Mouse (Mus musculus) hindbrain, embryonic 16.5 days (tissue): ENCODE data around the gene Nat14. TPM values are rescaled to one million over a fixed set of nuclear protein-coding genes. Genes with fewer than 3 reads are reported as not detected.
A peak's percentile ranks its signal among the peaks of the same experiment; 100 is the strongest.
"Not testable (repeated sequence)": the region's sequence is repeated elsewhere in the genome, so short reads cannot be mapped to it uniquely, and the experiment has no call there.

Source experiments
- ATAC-seq: fragments of 200-750 bp; cut with Nextera tagmentation; 2 replicates; pipeline ENCODE4 v1.8.0; 2017; ENCODE audit warnings: moderate TSS enrichment, moderate library complexity
- H3K27ac ChIP-seq: fragments of 300-500 bp; sonication (generic); 2 replicates; pipeline ENCODE4 v1.5.1; 2014; ENCODE audit warnings: low read depth, mild to moderate bottlenecking, control low read depth, low read length, moderate library complexity
- H3K27me3 ChIP-seq: fragments of 300-500 bp; sonication (generic); replicated peaks from 2 replicates; pipeline ENCODE4 v1.6.1; 2014; ENCODE audit warnings: low read length; ENCODE audit not compliant: control insufficient read depth, insufficient read depth
- H3K36me3 ChIP-seq: fragments of 300-500 bp; sonication (generic); 2 replicates; pipeline ENCODE4 v1.6.1; 2014; ENCODE audit warnings: mild to moderate bottlenecking, low read length, moderate library complexity, mixed read lengths; ENCODE audit not compliant: control insufficient read depth, insufficient read depth
- H3K4me1 ChIP-seq: fragments of 300-500 bp; sonication (generic); 2 replicates; pipeline ENCODE4 v1.6.1; 2014; ENCODE audit warnings: low read depth, low read length; ENCODE audit not compliant: control insufficient read depth, insufficient read depth
- H3K4me2 ChIP-seq: fragments of 300-500 bp; sonication (generic); 2 replicates; pipeline ENCODE4 v1.6.1; 2014; ENCODE audit warnings: mild to moderate bottlenecking, low read length, control low read depth, moderate library complexity
- H3K4me3 ChIP-seq: fragments of 300-500 bp; sonication (generic); 2 replicates; pipeline ENCODE4 v1.5.1; 2014; ENCODE audit warnings: mild to moderate bottlenecking, low read length, control low read depth, moderate library complexity
- H3K9ac ChIP-seq: fragments of 300-500 bp; sonication (generic); 2 replicates; pipeline ENCODE4 v1.6.1; 2014; ENCODE audit warnings: low read depth, mild to moderate bottlenecking, control low read depth, low read length, moderate library complexity
- H3K9me3 ChIP-seq: fragments of 300-500 bp; sonication (generic); 2 replicates; pipeline ENCODE4 v1.6.1; 2014; ENCODE audit warnings: mild to moderate bottlenecking, low read length, moderate library complexity; ENCODE audit not compliant: control insufficient read depth
- WGBS: fragments of 180-500 bp; shearing (Covaris S2); extraction: QIAGEN DNeasy Blood & Tissue Kit; methylation state at CpG from one replicate; pipeline ENCODE4 v1.1.7; 2014; 5-methylcytosine and 5-hydroxymethylcytosine counted together
- polyA plus RNA-seq: library from polyadenylated mRNA; unstranded; fragments of >200 nt; fragmentation: Nextera tagmentation; extraction: Ambion mirVana; gene quantifications from 2 replicates; pipeline ENCODE4 v1.2.1, GENCODE M21; 2015

Nat14 gene
- polyA plus RNA-seq = 35.2 and 39.3 TPM in 2 replicates

- 25% methylated on average over 8 of the region's 8 CpGs for WGBS
- no peak; the same call in 1 of the 2 replicates for ATAC-seq
- Histone ChIP-seq H3K9ac (peak within 1 kb of the TSS; percentile 64), H3K27ac (peak within 1 kb of the TSS; percentile 94), H3K4me1 (peaks cover 42% of the 10 kb centered on the region), H3K4me2 (peak within 1 kb of the TSS; percentile 85), H3K27me3 (no peaks in the 10 kb centered on the region), H3K36me3 (peaks cover 24% of the 10 kb centered on the region), H3K4me3 (peak within 1 kb of the TSS; percentile 42), H3K9me3 (no peaks in the 10 kb centered on the region)
Observed at GRCm38 (mm10) chr7:4921824-4922482, at the start of gene Nat14. Gene Nat14 (plus strand): TSS chr7:4922028.

DNA sequence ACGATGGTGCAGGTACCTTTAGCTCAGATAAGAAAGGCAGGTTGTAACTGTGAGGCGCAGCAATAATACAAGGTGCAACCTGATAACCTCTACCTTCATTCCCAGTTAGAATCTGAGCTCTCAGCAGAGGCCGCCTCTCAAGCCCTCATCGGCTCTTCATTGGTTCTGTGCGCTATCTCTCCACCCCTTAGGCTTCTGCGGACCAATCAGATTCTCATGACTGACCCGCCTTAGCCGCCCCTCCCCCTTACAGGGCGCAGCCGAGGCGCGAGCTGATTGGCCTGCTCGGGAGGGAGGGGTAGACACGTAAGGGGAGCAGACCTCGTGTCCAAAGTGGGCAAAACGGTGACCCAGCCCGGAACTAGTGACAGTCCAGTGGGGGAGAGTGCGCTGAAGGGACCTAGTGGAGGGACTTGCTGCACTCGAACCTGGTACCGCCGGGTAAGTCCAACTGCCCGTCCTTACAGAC, 45.0 kb upstream of the Nat14 start, which contains the start of gene Isoc2a:
Gene Isoc2a (plus strand): TSS at position 401 of the 469 bp plus-strand sequence.
- ATAC-seq = peak; percentile 100
- under 1% methylated on average over 22 of the region's 22 CpGs for WGBS
- Histone ChIP-seq H3K27me3 (no peaks in the 10 kb centered on the region), H3K9ac (peak within 1 kb of the TSS; percentile 69), H3K27ac (0 out of 2 replicates have a peak within 1 kb of the TSS, but pooled peaks have one; percentile 64), H3K4me3 (peak within 1 kb of the TSS; percentile 50), H3K4me2 (peak within 1 kb of the TSS; percentile 98), H3K36me3 (no peaks in the 10 kb centered on the region), H3K9me3 (no peaks in the 10 kb centered on the region), H3K4me1 (peaks cover 14% of the 10 kb centered on the region)

- ATAC-seq = no peak
- peak overlapping the region; percentile 98 for H3K4me2 ChIP-seq
- peaks cover 14% of the 10 kb centered on the region for H3K4me1 ChIP-seq
- H3K4me3 ChIP-seq = peak overlapping the region; percentile 50
- no peaks in the 10 kb centered on the region for H3K27me3 ChIP-seq
- no peak overlapping the region for H3K27ac ChIP-seq
- WGBS = 7% methylated on average over 11 of the region's 11 CpGs
- no peaks in the 10 kb centered on the region for H3K36me3 ChIP-seq
- peak overlapping the region; percentile 69 for H3K9ac ChIP-seq
- no peaks in the 10 kb centered on the region for H3K9me3 ChIP-seq
Observed at GRCm38 (mm10) chr7:4877226-4877625, 44.6 kb upstream of the Nat14 start.

DNA sequence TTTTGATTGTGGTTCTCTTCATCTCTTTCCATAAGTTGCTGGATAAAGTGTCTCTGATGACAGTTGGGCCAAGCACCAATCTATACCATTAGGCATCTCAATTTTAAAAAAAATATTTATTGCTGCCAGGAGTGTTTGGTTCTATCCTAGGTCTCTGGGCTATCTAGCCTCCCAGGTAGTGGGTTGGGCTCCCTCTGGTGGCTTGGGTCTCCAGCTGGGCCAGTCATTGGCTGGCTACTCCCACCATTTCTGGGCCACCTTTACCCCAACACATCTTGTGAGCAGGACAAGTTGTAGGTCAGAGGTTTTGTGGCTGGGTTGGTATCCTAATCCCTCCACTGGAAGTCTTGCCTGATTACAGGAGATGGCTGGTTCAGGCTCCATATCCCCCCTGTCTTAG, 43.6 kb upstream of the Nat14 start:
- Histone ChIP-seq H3K4me2 (no peak overlapping the region), H3K4me3 (no peak overlapping the region), H3K36me3 (no peaks in the 10 kb centered on the region), H3K27ac (no peak overlapping the region), H3K4me1 (peaks cover 14% of the 10 kb centered on the region), H3K9ac (no peak overlapping the region), H3K27me3 (no peaks in the 10 kb centered on the region), H3K9me3 (no peaks in the 10 kb centered on the region)
- ATAC-seq = no peak

DNA sequence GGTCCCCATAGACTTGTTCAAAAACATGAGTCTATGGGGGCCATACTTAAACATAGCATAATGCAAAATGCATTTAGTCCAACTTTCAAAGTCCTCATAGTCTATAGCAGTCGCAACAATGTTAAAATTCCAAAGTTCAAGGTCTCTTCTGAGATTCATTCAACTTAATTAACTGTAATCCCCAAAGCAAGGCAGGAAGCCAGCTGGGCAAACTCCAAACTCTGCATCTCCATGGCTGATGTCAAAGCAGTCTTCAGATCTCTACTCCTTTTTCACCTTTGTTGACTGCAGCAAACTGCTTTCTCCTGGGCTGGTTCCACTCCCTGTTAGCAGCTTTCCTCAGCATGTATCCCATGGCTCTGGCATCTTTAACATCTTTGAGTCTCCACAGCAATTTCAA, 42.8 kb upstream of the Nat14 start:
- not testable (repeated sequence) for H3K36me3 ChIP-seq, ATAC-seq, H3K27me3 ChIP-seq, H3K9me3 ChIP-seq, H3K9ac ChIP-seq, H3K4me3 ChIP-seq, H3K4me2 ChIP-seq, H3K27ac ChIP-seq
- peaks cover 14% of the 10 kb centered on the region for H3K4me1 ChIP-seq
- WGBS = 80% methylated on average over 1 of the region's 1 CpGs

GRCm38 (mm10) chr7:4886680-4887079, 35.1 kb upstream of the Nat14 start:
- Histone ChIP-seq H3K27ac (no peak overlapping the region), H3K36me3 (no peaks in the 10 kb centered on the region), H3K4me1 (no peaks in the 10 kb centered on the region), H3K4me2 (no peak overlapping the region), H3K4me3 (no peak overlapping the region), H3K27me3 (no peaks in the 10 kb centered on the region), H3K9me3 (no peaks in the 10 kb centered on the region), H3K9ac (no peak overlapping the region)
- 76% methylated on average over 4 of the region's 4 CpGs for WGBS
- no peak for ATAC-seq

GRCm38 (mm10) chr7:4895186-4895585, 26.6 kb upstream of the Nat14 start:
- H3K27me3 ChIP-seq = no peaks in the 10 kb centered on the region
- no peak overlapping the region for H3K27ac ChIP-seq
- no peak overlapping the region for H3K4me2 ChIP-seq
- no peak for ATAC-seq
- no peak overlapping the region for H3K4me3 ChIP-seq
- H3K36me3 ChIP-seq = no peaks in the 10 kb centered on the region
- H3K9ac ChIP-seq = no peak overlapping the region
- H3K9me3 ChIP-seq = no peaks in the 10 kb centered on the region
- H3K4me1 ChIP-seq = peaks cover 7% of the 10 kb centered on the region
- 68% methylated on average over 11 of the region's 11 CpGs for WGBS

- H3K4me2 ChIP-seq = peak overlapping the region; percentile 76
- peak overlapping the region; percentile 57 for H3K27ac ChIP-seq
- peak overlapping the region; percentile 33 for H3K4me3 ChIP-seq
- no peaks in the 10 kb centered on the region for H3K27me3 ChIP-seq
- no peaks in the 10 kb centered on the region for H3K36me3 ChIP-seq
- H3K9me3 ChIP-seq = peaks cover 3% of the 10 kb centered on the region; the same call in 1 of the 2 replicates
- peak overlapping the region; percentile 63 for H3K9ac ChIP-seq
- 21% methylated on average over 15 of the region's 18 CpGs for WGBS
- H3K4me1 ChIP-seq = peaks cover 10% of the 10 kb centered on the region
- ATAC-seq = peak; percentile 79
Observed at GRCm38 (mm10) chr7:4898851-4899648, 22.8 kb upstream of the Nat14 start.
